Mouse (Mus musculus) ES-Bruce4 (cell line): ENCODE results near the gene Mpzl1. TPM values are rescaled to one million over a fixed set of nuclear protein-coding genes. Genes with fewer than 3 reads are reported as not detected.
A peak's percentile ranks its signal among the peaks of the same experiment; 100 is the strongest.

Experiments used
- H3K27ac ChIP-seq: 2 replicates; pipeline ENCODE4 v1.5.1; 2012; ENCODE audit warnings: low read length, inconsistent platforms; ENCODE audit not compliant: insufficient read depth
- H3K27me3 ChIP-seq: 2 replicates; pipeline ENCODE4 v1.6.1; 2012; ENCODE audit warnings: mild to moderate bottlenecking, low read length, inconsistent platforms; ENCODE audit not compliant: control insufficient read depth, poor library complexity, insufficient read depth, severe bottlenecking
- H3K36me3 ChIP-seq: 2 replicates; pipeline ENCODE4 v1.6.1; 2012; ENCODE audit warnings: inconsistent platforms, mild to moderate bottlenecking, low read length, moderate library complexity; ENCODE audit not compliant: control insufficient read depth, poor library complexity, insufficient read depth, severe bottlenecking
- H3K4me1 ChIP-seq: one replicate; pipeline ENCODE4 v1.8.1; 2011; ENCODE audit warnings: low read length; ENCODE audit not compliant: control insufficient read depth, insufficient read depth
- H3K4me3 ChIP-seq: 2 replicates; pipeline ENCODE4 v1.5.1; 2011; ENCODE audit warnings: low read depth, mild to moderate bottlenecking, low read length
- H3K9ac ChIP-seq: 2 replicates; pipeline ENCODE4 v1.6.1; 2012; ENCODE audit warnings: low read depth, mild to moderate bottlenecking, inconsistent platforms; ENCODE audit not compliant: poor library complexity, severe bottlenecking
- H3K9me3 ChIP-seq: replicated peaks from 2 replicates; pipeline ENCODE4 v1.6.1; 2012; ENCODE audit warnings: mild to moderate bottlenecking, low read length, inconsistent platforms; ENCODE audit not compliant: control insufficient read depth, poor library complexity, insufficient read depth, severe bottlenecking
- CTCF ChIP-seq: IDR thresholded peaks from one replicate; pipeline ENCODE4 v1.8.1; 2011; ENCODE audit warnings: low read depth, low read length
- EP300 ChIP-seq: IDR thresholded peaks from 2 replicates; pipeline ENCODE4 v1.6.1; 2011; ENCODE audit warnings: low read depth, low read length; ENCODE audit not compliant: insufficient read depth
- POLR2A ChIP-seq: IDR thresholded peaks from one replicate; pipeline ENCODE4 v1.8.1; 2011; ENCODE audit warnings: low read length; ENCODE audit not compliant: insufficient read depth
- polyA plus RNA-seq: library from polyadenylated mRNA; stranded (reverse); fragments of >200 nt; gene quantifications from 2 replicates; pipeline ENCODE4 v1.2.4, GENCODE M21; 2011; ENCODE audit warnings: low read depth; ENCODE audit not compliant: missing spikeins, insufficient read depth, insufficient read length

The Mpzl1 gene
- polyA plus RNA-seq, 1 experiment, result 122 TPM

- Histone ChIP-seq H3K36me3 (no peaks in the 10 kb centered on the region), H3K9ac (no peak overlapping the region), H3K27ac (peak overlapping the region; percentile 60), H3K9me3 (no peaks in the 10 kb centered on the region), H3K4me1 (peaks cover 1% of the 10 kb centered on the region), H3K4me3 (no peak overlapping the region), H3K27me3 (no peaks in the 10 kb centered on the region)
- TF ChIP-seq EP300 (peak; percentile 85), CTCF (no peak), POLR2A (no peak)
Observed at GRCm38 (mm10) chr1:165653126-165653885, 19.0 kb upstream of the Mpzl1 start.

- TF ChIP-seq EP300, result 0 out of 2 replicates have a peak, but pooled peaks have one; percentile 38
- TF ChIP-seq POLR2A, result no peak
- Histone ChIP-seq H3K36me3 (no peaks in the 10 kb centered on the region), H3K9ac (no peak overlapping the region), H3K4me3 (no peak overlapping the region), H3K27ac (peak overlapping the region; percentile 49), H3K4me1 (peaks cover 1% of the 10 kb centered on the region), H3K27me3 (no peaks in the 10 kb centered on the region), H3K9me3 (no peaks in the 10 kb centered on the region)
Observed at GRCm38 (mm10) chr1:165652507-165652906, 18.2 kb upstream of the Mpzl1 start.

GRCm38 (mm10) chr1:165651158-165651557 lies 16.8 kb upstream of the Mpzl1 start:
- Histone ChIP-seq H3K27ac (no peak overlapping the region), H3K9ac (no peak overlapping the region), H3K36me3 (no peaks in the 10 kb centered on the region), H3K4me3 (no peak overlapping the region), H3K27me3 (no peaks in the 10 kb centered on the region), H3K4me1 (peaks cover 1% of the 10 kb centered on the region), H3K9me3 (no peaks in the 10 kb centered on the region)
- TF ChIP-seq EP300 (no peak), CTCF (no peak), POLR2A (no peak)

GRCm38 (mm10) chr1:165645102-165645501 lies 10.8 kb upstream of the Mpzl1 start:
- TF ChIP-seq EP300 (no peak), CTCF (no peak), POLR2A (no peak)
- no peak overlapping the region for H3K9ac ChIP-seq
- H3K27ac ChIP-seq, result no peak overlapping the region
- H3K4me1 ChIP-seq, result no peaks in the 10 kb centered on the region
- H3K9me3 ChIP-seq, result no peaks in the 10 kb centered on the region
- H3K4me3 ChIP-seq, result no peak overlapping the region
- H3K27me3 ChIP-seq, result no peaks in the 10 kb centered on the region
- no peaks in the 10 kb centered on the region for H3K36me3 ChIP-seq

GRCm38 (mm10) chr1:165643735-165644134 lies 9.4 kb upstream of the Mpzl1 start:
- Histone ChIP-seq H3K36me3 (no peaks in the 10 kb centered on the region), H3K9me3 (no peaks in the 10 kb centered on the region), H3K4me3 (no peak overlapping the region), H3K4me1 (no peaks in the 10 kb centered on the region), H3K9ac (no peak overlapping the region), H3K27me3 (no peaks in the 10 kb centered on the region), H3K27ac (no peak overlapping the region)
- TF ChIP-seq CTCF, result no peak
- TF ChIP-seq EP300, result no peak
- TF ChIP-seq POLR2A, result no peak

GRCm38 (mm10) chr1:165642780-165643311 lies 8.5 kb upstream of the Mpzl1 start:
- Histone ChIP-seq H3K27me3 (no peaks in the 10 kb centered on the region), H3K4me3 (peak overlapping the region; percentile 83), H3K9ac (peak overlapping the region; percentile 93), H3K9me3 (no peaks in the 10 kb centered on the region), H3K27ac (no peak overlapping the region), H3K4me1 (no peaks in the 10 kb centered on the region), H3K36me3 (no peaks in the 10 kb centered on the region)
- TF ChIP-seq EP300, result no peak
- no peak for TF ChIP-seq POLR2A
- no peak for TF ChIP-seq CTCF
